Mouse (Mus musculus) embryonic facial prominence, embryonic 12.5 days (tissue): ENCODE measurements around the gene Vmn1r73. TPM values are rescaled to one million over a fixed set of nuclear protein-coding genes. Genes with fewer than 3 reads are reported as not detected.

Experiments
- ATAC-seq: fragments of 200-750 bp; cut with Nextera tagmentation; 2 replicates; pipeline ENCODE4 v1.8.0; 2017; ENCODE audit not compliant: insufficient number of reproducible peaks, insufficient read depth, low FRiP score, low TSS enrichment
- H3K27ac ChIP-seq: fragments of 300-500 bp; sonication (generic); 2 replicates; pipeline ENCODE4 v1.5.1; 2016; ENCODE audit warnings: mild to moderate bottlenecking
- H3K27me3 ChIP-seq: fragments of 300-500 bp; sonication (generic); 2 replicates; pipeline ENCODE4 v1.6.1; 2016; ENCODE audit warnings: mild to moderate bottlenecking, moderate library complexity
- H3K36me3 ChIP-seq: fragments of 300-500 bp; sonication (generic); 2 replicates; pipeline ENCODE4 v1.6.1; 2016; ENCODE audit warnings: mild to moderate bottlenecking
- H3K4me1 ChIP-seq: fragments of 300-500 bp; sonication (generic); 2 replicates; pipeline ENCODE4 v1.6.1; 2016
- H3K4me2 ChIP-seq: fragments of 300-500 bp; sonication (generic); replicated peaks from 2 replicates; pipeline ENCODE4 v1.6.1; 2016; ENCODE audit warnings: mild to moderate bottlenecking, moderate library complexity
- H3K4me3 ChIP-seq: fragments of 300-500 bp; sonication (generic); 2 replicates; pipeline ENCODE4 v1.5.1; 2016; ENCODE audit warnings: mild to moderate bottlenecking
- H3K9ac ChIP-seq: fragments of 300-500 bp; sonication (generic); 2 replicates; pipeline ENCODE4 v1.6.1; 2016; ENCODE audit warnings: mild to moderate bottlenecking, moderate library complexity
- H3K9me3 ChIP-seq: fragments of 300-500 bp; sonication (generic); 2 replicates; pipeline ENCODE4 v1.6.1; 2016; ENCODE audit warnings: mild to moderate bottlenecking, moderate library complexity
- WGBS: fragments of 180-500 bp; shearing (Covaris S2); methylation state at CpG from one replicate; pipeline ENCODE4 v1.1.7; 2016; 5-methylcytosine and 5-hydroxymethylcytosine counted together
- polyA plus RNA-seq: library from polyadenylated mRNA; unstranded; fragments of >200 nt; fragmentation: Nextera tagmentation; extraction: Ambion mirVana; gene quantifications from 2 replicates; pipeline ENCODE4 v1.2.1, GENCODE M21; 2016

Vmn1r73 gene
- polyA plus RNA-seq: not detected in 2 replicates

DNA sequence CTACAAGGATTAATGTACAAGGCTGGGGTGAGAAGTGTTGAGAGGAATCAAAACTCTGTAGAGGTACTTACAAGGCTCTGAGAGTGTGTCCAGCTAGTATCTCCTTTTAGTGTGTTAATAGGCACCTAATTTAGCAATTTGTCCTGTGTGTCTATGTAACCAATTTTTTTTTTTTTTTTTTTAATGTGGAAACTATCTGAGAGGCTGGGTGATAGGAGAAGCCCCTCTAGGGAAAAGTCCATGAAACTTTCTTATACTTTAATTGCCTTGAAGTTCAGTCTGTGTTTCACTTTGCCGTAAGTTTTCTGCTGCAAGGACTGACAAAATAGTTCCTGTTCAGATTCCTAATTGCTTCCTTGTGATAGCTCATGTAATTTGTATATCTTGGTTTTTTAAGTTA lies at the start of gene Vmn1r73:
TSS of gene Vmn1r73 (plus strand) at position 301 of the 400 bp plus-strand sequence.
- WGBS: 82% methylated on average over 1 of the region's 1 CpGs
- Histone ChIP-seq H3K27me3 (no peaks in the 10 kb centered on the region), H3K4me3 (no peak within 1 kb of the TSS), H3K9me3 (peaks cover 12% of the 10 kb centered on the region), H3K4me2 (no peak within 1 kb of the TSS), H3K4me1 (no peaks in the 10 kb centered on the region), H3K36me3 (no peaks in the 10 kb centered on the region), H3K27ac (no peak within 1 kb of the TSS), H3K9ac (no peak within 1 kb of the TSS)
- ATAC-seq: no peak

Other genes with a start within 250 kb of the Vmn1r73 start
- not detected in 2 replicates for gene Zscan4-ps2, start 216.0 kb upstream of the Vmn1r73 start, polyA plus RNA-seq
- gene Zscan4-ps3, start 121.0 kb upstream of the Vmn1r73 start, polyA plus RNA-seq: not detected in 2 replicates
- gene Vmn1r72, start 50.1 kb upstream of the Vmn1r73 start, polyA plus RNA-seq: not detected in 2 replicates
- gene Vmn1r74, start 103.7 kb downstream of the Vmn1r73 start, polyA plus RNA-seq: not detected in 2 replicates
- gene Vmn1r75, start 144.4 kb downstream of the Vmn1r73 start, polyA plus RNA-seq: not detected in 2 replicates
- not detected in 2 replicates for gene Vmn1r76, start 207.9 kb downstream of the Vmn1r73 start, polyA plus RNA-seq